Mouse (Mus musculus) liver, embryonic 14.5 days (tissue): ENCODE results near the gene Ift80. TPM values are rescaled to one million over a fixed set of nuclear protein-coding genes. Genes with fewer than 3 reads are reported as not detected.
A peak's percentile ranks its signal among the peaks of the same experiment; 100 is the strongest.

ENCODE experiments used
- ATAC-seq: fragments of 200-750 bp; cut with Nextera tagmentation; 2 replicates; pipeline ENCODE4 v1.8.0; 2017; ENCODE audit warnings: moderate number of reproducible peaks, mild to moderate bottlenecking, moderate library complexity; ENCODE audit not compliant: insufficient read depth
- DNase-seq, 3 experiments: peaks; one replicate each; pipeline ENCODE4 v3.0.0-alpha.2; 2012 to 2013; ENCODE audit warnings: low read depth in 3 of 3, low spot score in 3 of 3
- H3K27ac ChIP-seq: fragments of 300-500 bp; sonication (generic); 2 replicates; pipeline ENCODE4 v1.5.1; 2014; ENCODE audit warnings: moderate library complexity, mild to moderate bottlenecking, control low read depth, inconsistent platforms
- H3K27me3 ChIP-seq: fragments of 300-500 bp; sonication (generic); 2 replicates; pipeline ENCODE4 v1.6.1; 2014; ENCODE audit warnings: mild to moderate bottlenecking, low read length, moderate library complexity; ENCODE audit not compliant: control insufficient read depth, insufficient read depth
- H3K36me3 ChIP-seq: fragments of 300-500 bp; sonication (generic); replicated peaks from 2 replicates; pipeline ENCODE4 v1.6.1; 2014; ENCODE audit warnings: low read depth; ENCODE audit not compliant: control insufficient read depth, insufficient read depth
- H3K4me1 ChIP-seq, 2 experiments: fragments of 200-500 bp in 1 of 2; fragments of 300-500 bp in 1 of 2; sonication (generic) in 1 of 2; replicated peaks; 2 replicates each; pipeline ENCODE4 v1.6.1; 2012 to 2014; ENCODE audit warnings: antibody characterized with exemption in 1 of 2, inconsistent platforms in 1 of 2, low read length in 1 of 2; ENCODE audit not compliant: control insufficient read depth in 2 of 2, insufficient read depth in 2 of 2
- H3K4me2 ChIP-seq: fragments of 300-500 bp; sonication (generic); 2 replicates; pipeline ENCODE4 v1.6.1; 2014; ENCODE audit warnings: low read depth, mild to moderate bottlenecking, control low read depth, moderate library complexity
- H3K4me3 ChIP-seq, 2 experiments: fragments of 200-500 bp in 1 of 2; fragments of 300-500 bp in 1 of 2; sonication (generic) in 1 of 2; 2 replicates each; pipeline ENCODE4 v1.5.1; 2012 to 2014; ENCODE audit warnings: low read depth in 2 of 2, low read length in 2 of 2, mild to moderate bottlenecking in 2 of 2, control low read depth in 1 of 2, inconsistent platforms in 1 of 2, moderate library complexity in 1 of 2; ENCODE audit not compliant: insufficient read depth in 1 of 2
- H3K9ac ChIP-seq: fragments of 300-500 bp; sonication (generic); replicated peaks from 2 replicates; pipeline ENCODE4 v1.6.1; 2014; ENCODE audit warnings: mild to moderate bottlenecking, control low read depth, moderate library complexity
- H3K9me3 ChIP-seq: fragments of 300-500 bp; sonication (generic); 2 replicates; pipeline ENCODE4 v1.6.1; 2016; ENCODE audit warnings: low read length, mixed read lengths; ENCODE audit not compliant: control insufficient read depth
- CTCF ChIP-seq: IDR thresholded peaks from 2 replicates; pipeline ENCODE4 v1.5.1; 2016; ENCODE audit warnings: antibody characterized with exemption, low read depth, control low read depth
- EP300 ChIP-seq: IDR thresholded peaks from 2 replicates; pipeline ENCODE4 v1.6.1; 2016; ENCODE audit warnings: antibody characterized with exemption, low read depth
- WGBS: fragments of 180-500 bp; shearing (Covaris S2); extraction: QIAGEN DNeasy Blood & Tissue Kit; methylation state at CpG from one replicate; pipeline ENCODE4 v1.1.7; 2014; ENCODE audit not compliant: insufficient replicate concordance; 5-methylcytosine and 5-hydroxymethylcytosine counted together
- polyA plus RNA-seq, 2 experiments: library from polyadenylated mRNA; depleted of rRNA in 1 of 2; stranded (reverse) in 1 of 2; unstranded in 1 of 2; fragments of >200 nt; fragmentation: Nextera tagmentation in 1 of 2; extraction: Ambion mirVana in 1 of 2; gene quantifications; 2 replicates each; pipeline versions ENCODE4 v1.2.1 to v1.2.3; 2012 to 2014

Gene Ift80
- polyA plus RNA-seq, 2 experiments: 6.2 to 7.8 TPM

GRCm38 (mm10) chr3:68940311-68940710, 64.1 kb downstream of the Ift80 start:
- Histone ChIP-seq H3K27ac (no peak overlapping the region), H3K27me3 (no peaks in the 10 kb centered on the region), H3K9me3 (no peaks in the 10 kb centered on the region), H3K9ac (no peak overlapping the region), H3K36me3 (peaks cover 2% of the 10 kb centered on the region), H3K4me3 (no peak overlapping the region), H3K4me1 (no peaks in the 10 kb centered on the region), H3K4me2 (no peak overlapping the region)
- ATAC-seq (no peak), DNase-seq (no peak)
- 81% methylated on average over 2 of the region's 2 CpGs for WGBS
- TF ChIP-seq EP300 (no peak), CTCF (no peak)

DNA sequence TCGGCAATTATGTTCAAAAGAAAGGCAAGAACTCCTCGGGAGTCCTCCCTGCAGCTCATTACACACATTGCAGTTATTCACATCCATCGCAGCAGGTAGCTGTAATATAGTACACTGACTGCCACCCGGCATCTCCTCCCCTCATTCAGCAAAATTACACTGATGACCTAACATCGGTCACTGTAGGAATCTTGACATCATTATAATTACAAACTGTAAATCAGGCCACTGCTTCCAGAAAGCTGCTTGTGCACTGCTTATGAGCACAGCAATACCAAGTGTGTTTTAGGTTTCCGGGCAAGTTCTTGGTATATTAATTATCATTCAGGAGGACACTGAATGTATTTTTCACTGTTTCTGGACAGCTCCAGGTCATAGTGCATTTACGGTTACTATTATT, 65.1 kb downstream of the Ift80 start:
- no peak overlapping the region for H3K4me3 ChIP-seq
- H3K4me2 ChIP-seq: no peak overlapping the region
- H3K36me3 ChIP-seq: peaks cover 2% of the 10 kb centered on the region
- WGBS: 85% methylated on average over 7 of the region's 7 CpGs
- ATAC-seq: no peak
- TF ChIP-seq CTCF (no peak), EP300 (no peak)
- H3K9me3 ChIP-seq: no peaks in the 10 kb centered on the region
- H3K4me1 ChIP-seq: no peaks in the 10 kb centered on the region
- H3K9ac ChIP-seq: no peak overlapping the region
- DNase-seq: no peak
- H3K27ac ChIP-seq: no peak overlapping the region
- H3K27me3 ChIP-seq: no peaks in the 10 kb centered on the region

DNA sequence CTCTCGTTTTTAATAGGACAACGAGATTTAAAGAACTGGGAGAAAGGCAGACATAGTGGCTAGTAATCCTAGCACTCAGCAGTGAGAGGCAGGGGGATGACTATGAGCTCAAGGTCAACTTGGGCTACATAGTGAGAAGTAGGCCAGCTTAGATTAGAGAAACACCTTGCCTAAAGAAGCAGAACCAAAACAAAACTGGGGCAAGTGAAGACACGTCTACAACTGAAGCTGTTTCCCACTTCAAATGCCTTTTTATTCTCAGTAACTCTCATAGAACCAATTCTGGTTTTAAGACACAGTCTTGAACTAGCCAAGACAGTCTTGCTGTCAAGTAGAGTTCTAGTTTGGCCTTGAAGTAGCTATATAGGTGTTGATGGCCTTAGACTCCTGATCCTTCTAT, 67.7 kb downstream of the Ift80 start:
- H3K27ac ChIP-seq: no peak overlapping the region

DNA sequence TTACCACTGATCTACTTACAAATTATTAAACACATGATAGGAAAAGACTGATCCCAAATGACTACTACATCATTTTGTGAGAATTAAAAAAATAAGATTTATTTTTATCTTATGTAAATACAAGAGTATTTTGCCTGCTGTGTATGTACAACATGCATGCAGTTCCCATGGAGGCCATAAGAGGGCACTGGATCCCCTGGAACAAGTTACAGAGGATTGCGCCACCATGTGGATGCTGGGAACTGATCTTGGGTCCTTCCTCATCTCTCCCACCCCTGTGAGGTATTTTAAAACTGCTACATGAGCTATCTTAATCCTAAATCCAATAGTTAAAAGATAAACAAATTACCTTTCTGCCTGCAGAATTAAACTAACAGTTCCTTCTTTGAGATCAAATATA, 68.9 kb downstream of the Ift80 start:
- H3K4me3 ChIP-seq: no peak overlapping the region
- no peak overlapping the region for H3K27ac ChIP-seq
- DNase-seq (peak in 2 of 3 experiments; percentile 13 to 27), ATAC-seq (no peak)
- H3K4me1 ChIP-seq: no peaks in the 10 kb centered on the region
- no peak overlapping the region for H3K4me2 ChIP-seq
- H3K36me3 ChIP-seq: peaks cover 2% of the 10 kb centered on the region
- H3K27me3 ChIP-seq: no peaks in the 10 kb centered on the region
- WGBS: 91% methylated on average over 1 of the region's 1 CpGs
- no peaks in the 10 kb centered on the region for H3K9me3 ChIP-seq
- TF ChIP-seq CTCF (peak; percentile 79), EP300 (no peak)
- H3K9ac ChIP-seq: no peak overlapping the region

More for the DNA sequence above, 67.7 kb downstream of the Ift80 start:
- no peaks in the 10 kb centered on the region for H3K27me3 ChIP-seq
- no peaks in the 10 kb centered on the region for H3K4me1 ChIP-seq
- TF ChIP-seq EP300: no peak
- TF ChIP-seq CTCF: no peak
- no peak overlapping the region for H3K4me3 ChIP-seq
- H3K9me3 ChIP-seq: no peaks in the 10 kb centered on the region
- DNase-seq: no peak
- WGBS: 68% methylated on average over 3 of the region's 3 CpGs
- H3K9ac ChIP-seq: no peak overlapping the region
- ATAC-seq: no peak
- no peak overlapping the region for H3K4me2 ChIP-seq
- peaks cover 2% of the 10 kb centered on the region for H3K36me3 ChIP-seq

- Histone ChIP-seq H3K27me3 (no peaks in the 10 kb centered on the region), H3K36me3 (peaks cover 2% of the 10 kb centered on the region; the same call in 1 of the 2 replicates), H3K4me3 (no peak overlapping the region), H3K9ac (no peak overlapping the region), H3K4me1 (0 out of 4 replicates have a peak, but pooled peaks cover 0 to 2% of the 10 kb centered on the region in 2 experiments), H3K27ac (no peak overlapping the region), H3K9me3 (no peaks in the 10 kb centered on the region), H3K4me2 (no peak overlapping the region)
- 61% methylated on average over 7 of the region's 7 CpGs for WGBS
- DNase-seq: no peak
- no peak for ATAC-seq
- TF ChIP-seq EP300 (no peak), CTCF (no peak)
Measured at GRCm38 (mm10) chr3:68934259-68934658, 70.1 kb downstream of the Ift80 start.
